Mouse (Mus musculus): Measurements from ENCODE around the gene Kcnv2. TPM values are rescaled to one million over a fixed set of nuclear protein-coding genes. Genes with fewer than 3 reads are reported as not detected.

The Kcnv2 gene
- total RNA-seq, 2 experiments from 2014 or later = not detected

GRCm38 (mm10) chr19:27360381-27360780 lies 38.0 kb downstream of the Kcnv2 start:
- ATAC-seq (replicated peaks; ENCODE audit: low FRiP score, poor library complexity, severe bottlenecking) = no peak

GRCm38 (mm10) chr19:27363891-27364290 lies 41.5 kb downstream of the Kcnv2 start:
- no peak for ATAC-seq (replicated peaks; ENCODE audit: low FRiP score, poor library complexity, severe bottlenecking)

GRCm38 (mm10) chr19:27364521-27364931 lies 42.1 kb downstream of the Kcnv2 start:
- ATAC-seq (replicated peaks; ENCODE audit: low FRiP score, poor library complexity, severe bottlenecking) = no peak

GRCm38 (mm10) chr19:27366113-27366746 lies 43.8 kb downstream of the Kcnv2 start:
- ATAC-seq (replicated peaks; ENCODE audit: low FRiP score, poor library complexity, severe bottlenecking) = no peak

GRCm38 (mm10) chr19:27369461-27370135 lies 47.2 kb downstream of the Kcnv2 start:
- no peak for ATAC-seq (replicated peaks; ENCODE audit: low FRiP score, poor library complexity, severe bottlenecking)

- no peak for ATAC-seq (replicated peaks; ENCODE audit: low FRiP score, poor library complexity, severe bottlenecking)
These were observed 47.8 kb downstream of the Kcnv2 start for GRCm38 (mm10) chr19:27370174-27370573.

- no peak for ATAC-seq (replicated peaks; ENCODE audit: low FRiP score, poor library complexity, severe bottlenecking)
These were observed 48.4 kb downstream of the Kcnv2 start for GRCm38 (mm10) chr19:27370784-27371183.

- ATAC-seq (replicated peaks; ENCODE audit: low FRiP score, poor library complexity, severe bottlenecking) = no peak
These were observed 57.5 kb downstream of the Kcnv2 start for GRCm38 (mm10) chr19:27379712-27380401.

GRCm38 (mm10) chr19:27382131-27382530 lies 59.7 kb downstream of the Kcnv2 start:
- no peak for ATAC-seq (replicated peaks; ENCODE audit: low FRiP score, poor library complexity, severe bottlenecking)

DNA sequence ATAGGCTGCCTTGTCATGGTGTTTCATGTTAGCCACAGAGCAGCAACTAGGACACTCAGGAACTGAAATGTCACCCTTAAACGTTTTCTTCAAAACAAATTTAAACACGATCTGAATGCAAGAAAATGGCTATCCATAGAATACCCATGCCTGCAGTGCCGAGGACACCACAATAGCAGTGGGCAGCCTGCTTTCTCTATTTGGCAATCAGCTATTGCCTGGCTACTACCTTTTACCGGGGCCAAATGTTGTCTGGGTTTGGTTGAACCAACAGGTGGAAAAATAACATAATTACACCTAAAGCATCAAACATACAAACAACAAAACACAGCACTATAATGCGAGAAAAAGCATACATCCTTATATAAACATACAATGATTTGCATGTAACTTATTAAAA lies 60.9 kb downstream of the Kcnv2 start:
- no peak for ATAC-seq (replicated peaks; ENCODE audit: low FRiP score, poor library complexity, severe bottlenecking)

DNA sequence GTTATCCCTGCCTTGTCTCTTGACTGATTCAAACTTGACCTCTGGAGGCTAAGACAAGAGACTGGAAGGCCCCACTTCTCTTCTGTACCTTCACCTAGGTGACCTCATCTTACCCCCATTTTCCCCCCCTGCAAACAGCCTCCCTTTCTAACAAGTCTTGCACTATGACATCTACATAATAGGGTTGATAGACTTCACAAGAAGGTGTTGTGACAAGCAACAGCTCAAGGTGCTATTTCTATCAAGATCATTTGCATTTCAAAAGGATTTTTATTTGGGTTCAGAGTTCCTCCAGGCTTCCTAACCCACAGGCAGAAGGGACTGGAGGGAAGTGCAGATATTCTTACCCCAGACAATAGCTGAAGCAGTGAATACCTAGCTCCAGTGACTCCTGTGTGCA lies 62.9 kb downstream of the Kcnv2 start:
- ATAC-seq (replicated peaks; ENCODE audit: low FRiP score, poor library complexity, severe bottlenecking) = no peak

Other genes starting within 250 kb of the Kcnv2 start
- not detected in 2 replicates for gene Vldlr, start 106.1 kb upstream of the Kcnv2 start, total RNA-seq (2015; ENCODE audit: low replicate concordance)
- 0.14 and 3.7 TPM in 2 replicates for gene Vldlr, start 106.1 kb upstream of the Kcnv2 start, total RNA-seq (2017; ENCODE audit: low replicate concordance)
- 28.4 and 57.3 TPM in 2 replicates for gene Pum3, start 107.2 kb downstream of the Kcnv2 start, total RNA-seq (2015; ENCODE audit: low replicate concordance)
- 19.8 and 26.0 TPM in 2 replicates for gene Pum3, start 107.2 kb downstream of the Kcnv2 start, total RNA-seq (2017; ENCODE audit: low replicate concordance)